Mouse (Mus musculus): ENCODE measurements around the gene Chrne. TPM values are rescaled to one million over a fixed set of nuclear protein-coding genes. Genes with fewer than 3 reads are reported as not detected.
"Not testable (repeated sequence)": the region's sequence is repeated elsewhere in the genome, so short reads cannot be mapped to it uniquely, and the experiment has no call there.

Gene Chrne
- polyA plus RNA-seq, 1 experiment from 2014 or later, result not detected

DNA sequence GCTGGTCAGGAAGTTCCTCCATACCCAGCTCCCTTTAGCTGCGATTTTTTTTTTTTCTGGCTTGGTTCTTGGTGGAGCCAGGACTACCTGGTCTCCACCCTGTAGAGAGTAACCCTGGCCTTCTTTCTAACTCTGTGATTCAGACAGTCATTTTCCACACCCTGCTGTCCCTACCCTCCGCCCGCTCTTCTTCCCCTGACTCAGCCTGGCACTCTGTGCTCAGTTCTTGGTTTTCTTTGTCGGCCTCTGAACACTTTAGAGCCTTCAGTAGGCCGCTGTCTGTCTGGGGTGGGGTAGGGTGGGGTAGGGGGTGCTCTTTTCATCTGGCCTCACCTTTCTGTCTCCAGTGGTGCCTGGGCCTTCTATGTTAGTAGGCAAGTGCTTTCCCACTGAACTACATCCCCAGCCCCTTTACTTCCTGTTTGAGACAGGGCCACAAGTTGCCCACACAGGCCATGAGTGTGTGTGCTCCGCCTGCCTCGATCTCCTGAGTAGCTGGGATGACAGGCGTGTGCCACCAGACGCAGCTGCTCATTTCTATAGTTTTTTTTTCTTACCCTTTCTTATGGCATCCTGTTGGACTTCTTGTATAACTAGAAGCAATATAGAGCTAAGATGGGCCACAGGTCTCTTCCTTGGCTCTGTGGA is 39.2 kb downstream of the Chrne start:
- peaks cover 71% of the 10 kb centered on the region for H3K4me1 ChIP-seq
- no peak overlapping the region for H3K4me2 ChIP-seq (replicated peaks)
- H3K27ac ChIP-seq, result peak overlapping the region; percentile 37; the same call in 1 of the 2 replicates
- no peaks in the 10 kb centered on the region for H3K9me3 ChIP-seq
- H3K9ac ChIP-seq, result no peak overlapping the region
- no peaks in the 10 kb centered on the region for H3K27me3 ChIP-seq
- H3K4me3 ChIP-seq, result no peak overlapping the region
- 76% methylated on average over 9 of the region's 9 CpGs for WGBS
- ATAC-seq (ENCODE audit: insufficient number of reproducible peaks, insufficient read depth, low FRiP score, low TSS enrichment), result no peak
- no peaks in the 10 kb centered on the region; the same call in 1 of the 2 replicates for H3K36me3 ChIP-seq

GRCm38 (mm10) chr11:70578962-70579361 is 40.1 kb downstream of the Chrne start:
- Histone ChIP-seq H3K4me2 (replicated peaks) (no peak overlapping the region), H3K4me3 (no peak overlapping the region), H3K9ac (no peak overlapping the region), H3K27ac (no peak overlapping the region), H3K36me3 (no peaks in the 10 kb centered on the region; the same call in 1 of the 2 replicates), H3K4me1 (peaks cover 63% of the 10 kb centered on the region), H3K9me3 (no peaks in the 10 kb centered on the region), H3K27me3 (no peaks in the 10 kb centered on the region)
- no peak for ATAC-seq (ENCODE audit: insufficient number of reproducible peaks, insufficient read depth, low FRiP score, low TSS enrichment)
- 88% methylated on average over 6 of the region's 6 CpGs for WGBS

DNA sequence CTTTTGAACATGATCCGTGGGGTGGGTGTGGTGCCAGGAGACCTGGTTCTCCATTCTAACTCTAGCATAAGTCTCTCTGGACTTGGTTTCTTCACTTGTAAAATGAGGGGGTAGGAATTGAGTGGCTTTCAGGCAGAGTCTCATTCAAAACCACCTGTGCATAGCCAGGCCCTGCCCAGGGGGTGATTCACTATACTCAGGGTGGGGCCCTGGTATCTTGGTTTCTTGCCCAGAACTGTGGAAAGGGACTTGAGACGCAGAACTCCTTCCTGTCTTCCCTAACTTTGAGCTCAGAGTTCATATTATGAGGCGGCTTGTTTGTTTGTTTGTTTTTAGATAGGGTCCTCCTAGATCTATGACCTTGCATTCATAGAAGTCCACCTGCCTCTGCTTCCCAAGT is 41.8 kb downstream of the Chrne start:
- H3K4me1 ChIP-seq, result peaks cover 46% of the 10 kb centered on the region
- no peaks in the 10 kb centered on the region for H3K27me3 ChIP-seq
- H3K9ac ChIP-seq, result no peak overlapping the region
- H3K9me3 ChIP-seq, result no peaks in the 10 kb centered on the region
- no peak overlapping the region; the same call in 1 of the 2 replicates for H3K27ac ChIP-seq
- H3K4me2 ChIP-seq (replicated peaks), result no peak overlapping the region
- H3K4me3 ChIP-seq, result no peak overlapping the region
- no peaks in the 10 kb centered on the region; the same call in 1 of the 2 replicates for H3K36me3 ChIP-seq
- ATAC-seq (ENCODE audit: insufficient number of reproducible peaks, insufficient read depth, low FRiP score, low TSS enrichment), result no peak
- 79% methylated on average over 3 of the region's 3 CpGs for WGBS

DNA sequence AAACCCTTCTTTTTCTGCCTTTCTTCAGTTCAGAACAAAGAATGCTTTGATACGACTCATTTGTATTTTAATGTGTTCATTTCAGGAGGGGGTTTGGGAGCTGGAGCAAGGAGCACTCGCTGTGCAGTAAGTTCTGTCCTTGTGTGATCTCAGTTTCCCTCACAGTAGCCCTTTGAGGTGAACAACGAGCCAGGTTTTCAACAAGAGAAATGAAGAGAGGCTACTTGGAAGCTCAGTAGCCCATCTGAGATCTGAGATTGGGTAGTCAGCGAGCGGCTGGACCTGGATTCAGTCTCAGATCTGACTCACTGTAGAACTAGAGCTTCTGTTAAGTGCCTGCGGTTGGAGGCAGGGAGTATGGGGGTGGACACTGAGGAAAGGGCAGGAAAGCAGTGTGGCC is 45.1 kb downstream of the Chrne start:
- H3K9ac ChIP-seq, result no peak overlapping the region
- WGBS, result 75% methylated on average over 6 of the region's 6 CpGs
- H3K4me1 ChIP-seq, result peaks cover 26% of the 10 kb centered on the region
- H3K4me2 ChIP-seq (replicated peaks), result no peak overlapping the region
- no peaks in the 10 kb centered on the region for H3K27me3 ChIP-seq
- no peak for ATAC-seq (ENCODE audit: insufficient number of reproducible peaks, insufficient read depth, low FRiP score, low TSS enrichment)
- no peaks in the 10 kb centered on the region; the same call in 1 of the 2 replicates for H3K36me3 ChIP-seq
- H3K4me3 ChIP-seq, result no peak overlapping the region
- H3K27ac ChIP-seq, result no peak overlapping the region
- H3K9me3 ChIP-seq, result no peaks in the 10 kb centered on the region

- no peak overlapping the region for H3K27ac ChIP-seq
- H3K36me3 ChIP-seq, result no peaks in the 10 kb centered on the region; the same call in 1 of the 2 replicates
- no peak overlapping the region for H3K9ac ChIP-seq
- ATAC-seq (ENCODE audit: insufficient number of reproducible peaks, insufficient read depth, low FRiP score, low TSS enrichment), result no peak
- H3K9me3 ChIP-seq, result no peaks in the 10 kb centered on the region
- WGBS, result 61% methylated on average over 5 of the region's 5 CpGs
- no peak overlapping the region for H3K4me3 ChIP-seq
- H3K4me1 ChIP-seq, result peaks cover 11% of the 10 kb centered on the region; the same call in 1 of the 2 replicates
- no peaks in the 10 kb centered on the region for H3K27me3 ChIP-seq
- H3K4me2 ChIP-seq (replicated peaks), result no peak overlapping the region
Observed at GRCm38 (mm10) chr11:70572348-70572902, 46.6 kb downstream of the Chrne start.

DNA sequence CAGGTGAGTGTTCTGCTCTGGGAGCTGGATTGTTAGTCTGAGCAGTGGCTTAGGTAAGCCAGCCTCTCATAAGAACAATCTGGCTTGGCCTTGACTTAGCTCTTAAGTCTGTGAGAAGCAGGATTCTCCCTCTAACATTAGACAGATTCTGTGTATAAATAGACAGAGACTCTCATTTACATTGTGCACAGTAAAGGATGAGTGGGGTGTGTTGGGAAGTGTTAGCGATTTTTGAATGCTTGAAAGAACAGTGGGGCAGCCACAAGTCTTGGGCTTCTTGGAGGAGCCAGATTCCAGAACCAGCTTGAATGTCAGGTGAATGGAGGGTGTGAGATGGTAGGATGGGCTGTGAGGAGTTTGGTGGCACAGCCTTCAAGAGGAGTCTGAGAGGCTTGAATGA is 47.4 kb downstream of the Chrne start:
- no peak overlapping the region for H3K27ac ChIP-seq
- no peak overlapping the region for H3K4me2 ChIP-seq (replicated peaks)
- H3K4me1 ChIP-seq, result peaks cover 5% of the 10 kb centered on the region; the same call in 1 of the 2 replicates
- H3K4me3 ChIP-seq, result no peak overlapping the region
- H3K27me3 ChIP-seq, result no peaks in the 10 kb centered on the region
- H3K9me3 ChIP-seq, result no peaks in the 10 kb centered on the region
- H3K36me3 ChIP-seq, result no peaks in the 10 kb centered on the region; the same call in 1 of the 2 replicates
- ATAC-seq (ENCODE audit: insufficient number of reproducible peaks, insufficient read depth, low FRiP score, low TSS enrichment), result no peak
- H3K9ac ChIP-seq, result no peak overlapping the region
- WGBS, result 82% methylated on average over 1 of the region's 1 CpGs

GRCm38 (mm10) chr11:70570614-70571013 is 48.4 kb downstream of the Chrne start:
- not testable (repeated sequence) for H3K36me3 ChIP-seq; H3K4me3 ChIP-seq; H3K27ac ChIP-seq; H3K27me3 ChIP-seq; H3K9ac ChIP-seq; H3K9me3 ChIP-seq; ATAC-seq (ENCODE audit: insufficient number of reproducible peaks, insufficient read depth, low FRiP score, low TSS enrichment); H3K4me2 ChIP-seq (replicated peaks)
- H3K4me1 ChIP-seq, result peaks cover 10% of the 10 kb centered on the region
- WGBS, result 95% methylated on average over 1 of the region's 1 CpGs

DNA sequence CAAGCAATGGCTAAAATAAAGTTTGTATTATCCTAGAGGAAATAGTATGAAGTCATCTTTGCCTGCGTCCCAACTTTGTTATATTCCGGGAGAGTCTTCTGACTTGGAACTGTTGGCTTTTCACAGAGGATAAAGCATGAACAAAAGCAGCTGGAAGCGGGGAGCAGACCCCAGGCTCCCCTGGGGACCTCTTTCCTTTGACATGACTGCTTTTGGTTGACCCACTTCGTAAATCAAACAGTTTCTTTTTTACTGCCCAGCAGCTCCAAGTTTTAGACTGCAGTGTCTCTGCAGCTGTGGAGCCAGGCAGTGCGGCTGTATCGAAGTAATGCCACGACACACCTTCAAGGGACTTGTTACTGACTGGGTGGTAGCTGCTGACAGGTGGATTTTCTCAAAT is 52.4 kb downstream of the Chrne start:
- H3K4me3 ChIP-seq, result no peak overlapping the region
- no peak for ATAC-seq (ENCODE audit: insufficient number of reproducible peaks, insufficient read depth, low FRiP score, low TSS enrichment)
- H3K9me3 ChIP-seq, result no peaks in the 10 kb centered on the region
- H3K9ac ChIP-seq, result no peak overlapping the region
- H3K4me2 ChIP-seq (replicated peaks), result no peak overlapping the region
- 77% methylated on average over 7 of the region's 7 CpGs for WGBS
- no peaks in the 10 kb centered on the region for H3K36me3 ChIP-seq
- H3K27ac ChIP-seq, result no peak overlapping the region
- no peaks in the 10 kb centered on the region for H3K27me3 ChIP-seq
- peaks cover 27% of the 10 kb centered on the region for H3K4me1 ChIP-seq

Other genes starting within 250 kb of the Chrne start
- gene Pelp1, start 209.2 kb downstream of the Chrne start, polyA plus RNA-seq (2016; fragmentation: Nextera tagmentation; extraction: Ambion mirVana), result 41.9 and 46.4 TPM in 2 replicates
- 21.7 and 23.7 TPM in 2 replicates for gene Arrb2, start 186.6 kb downstream of the Chrne start, polyA plus RNA-seq (2016; fragmentation: Nextera tagmentation; extraction: Ambion mirVana)
- gene Med11, start 167.3 kb downstream of the Chrne start, polyA plus RNA-seq (2016; fragmentation: Nextera tagmentation; extraction: Ambion mirVana), result 41.4 and 44.5 TPM in 2 replicates
- 0.27 and 0.46 TPM in 2 replicates for gene Zmynd15, start 159.8 kb downstream of the Chrne start, polyA plus RNA-seq (2016; fragmentation: Nextera tagmentation; extraction: Ambion mirVana)
- gene Cxcl16, start 159.2 kb downstream of the Chrne start, polyA plus RNA-seq (2016; fragmentation: Nextera tagmentation; extraction: Ambion mirVana), result 1.4 and 2.2 TPM in 2 replicates
- gene Tm4sf5, start 114.0 kb downstream of the Chrne start, polyA plus RNA-seq (2016; fragmentation: Nextera tagmentation; extraction: Ambion mirVana), result 0.32 TPM in 1 of 2 replicates, not detected in the other
- gene Vmo1, start 104.6 kb downstream of the Chrne start, polyA plus RNA-seq (2016; fragmentation: Nextera tagmentation; extraction: Ambion mirVana), result 0.26 and 0.48 TPM in 2 replicates
- gene Gltpd2, start 100.0 kb downstream of the Chrne start, polyA plus RNA-seq (2016; fragmentation: Nextera tagmentation; extraction: Ambion mirVana), result 0.50 and 0.77 TPM in 2 replicates
- gene Psmb6, start 93.8 kb downstream of the Chrne start, polyA plus RNA-seq (2016; fragmentation: Nextera tagmentation; extraction: Ambion mirVana), result 784 and 848 TPM in 2 replicates
- not detected in 2 replicates for gene Gm40193, start 86.3 kb downstream of the Chrne start, polyA plus RNA-seq (2016; fragmentation: Nextera tagmentation; extraction: Ambion mirVana)
- gene Pld2, start 79.2 kb downstream of the Chrne start, polyA plus RNA-seq (2016; fragmentation: Nextera tagmentation; extraction: Ambion mirVana), result 4.4 and 6.7 TPM in 2 replicates
- 16.7 and 17.5 TPM in 2 replicates for gene Mink1, start 56.3 kb downstream of the Chrne start, polyA plus RNA-seq (2016; fragmentation: Nextera tagmentation; extraction: Ambion mirVana)
- not detected in 2 replicates for gene 4930544D05Rik, start 3.4 kb downstream of the Chrne start, polyA plus RNA-seq (2016; fragmentation: Nextera tagmentation; extraction: Ambion mirVana)
- 0.15 and 0.27 TPM in 2 replicates for gene Gp1ba, start 19.9 kb upstream of the Chrne start, polyA plus RNA-seq (2016; fragmentation: Nextera tagmentation; extraction: Ambion mirVana)
- gene Rnf167, start 28.0 kb upstream of the Chrne start, polyA plus RNA-seq (2016; fragmentation: Nextera tagmentation; extraction: Ambion mirVana), result 96.5 and 104 TPM in 2 replicates
- gene Slc25a11, start 28.3 kb upstream of the Chrne start, polyA plus RNA-seq (2016; fragmentation: Nextera tagmentation; extraction: Ambion mirVana), result 159 and 160 TPM in 2 replicates
- gene Pfn1, start 35.4 kb upstream of the Chrne start, polyA plus RNA-seq (2016; fragmentation: Nextera tagmentation; extraction: Ambion mirVana), result 1,467 and 1,498 TPM in 2 replicates
- 20.1 and 27.9 TPM in 2 replicates for gene Eno3, start 38.0 kb upstream of the Chrne start, polyA plus RNA-seq (2016; fragmentation: Nextera tagmentation; extraction: Ambion mirVana)
- 143 and 149 TPM in 2 replicates for gene Spag7, start 50.2 kb upstream of the Chrne start, polyA plus RNA-seq (2016; fragmentation: Nextera tagmentation; extraction: Ambion mirVana)
- gene Camta2, start 68.9 kb upstream of the Chrne start, polyA plus RNA-seq (2016; fragmentation: Nextera tagmentation; extraction: Ambion mirVana), result 12.0 and 12.3 TPM in 2 replicates
- 1.1 and 1.6 TPM in 2 replicates for gene Inca1, start 80.9 kb upstream of the Chrne start, polyA plus RNA-seq (2016; fragmentation: Nextera tagmentation; extraction: Ambion mirVana)
- gene Kif1c, start 81.3 kb upstream of the Chrne start, polyA plus RNA-seq (2016; fragmentation: Nextera tagmentation; extraction: Ambion mirVana), result 2.8 and 3.0 TPM in 2 replicates
- 6.8 and 7.5 TPM in 2 replicates for gene Zfp3, start 145.0 kb upstream of the Chrne start, polyA plus RNA-seq (2016; fragmentation: Nextera tagmentation; extraction: Ambion mirVana)
- not detected in 2 replicates for gene Scimp, start 193.4 kb upstream of the Chrne start, polyA plus RNA-seq (2016; fragmentation: Nextera tagmentation; extraction: Ambion mirVana)
- 43.9 and 45.9 TPM in 2 replicates for gene Rabep1, start 225.6 kb upstream of the Chrne start, polyA plus RNA-seq (2016; fragmentation: Nextera tagmentation; extraction: Ambion mirVana)